Mouse (Mus musculus) left cerebral cortex, postnatal 14 days (tissue): ENCODE results near the gene Mfap2. TPM values are rescaled to one million over a fixed set of nuclear protein-coding genes. Genes with fewer than 3 reads are reported as not detected.
A peak's percentile ranks its signal among the peaks of the same experiment; 100 is the strongest.

ENCODE experiments used
- DNase-seq, 2 experiments: peaks; one replicate each; pipeline ENCODE4 v3.0.0; 2021 to 2022; ENCODE audit warnings: low spot score in 2 of 2, mixed read lengths in 1 of 2
- intact Hi-C: fragments of 180-260 bp; cut with DNase I; formaldehyde crosslinking; loops from one replicate; pipeline ENCODE4 v1.15.1; 2025
- total RNA-seq, 2 experiments: library from RNA; stranded (reverse); gene quantifications; 2 replicates each; pipeline ENCODE4 v1.2.3; 2021

Gene Mfap2
- total RNA-seq, 2 experiments from 2014 or later, result 9.5 to 10.5 TPM

- DNase-seq, result no peak
- intact Hi-C loops, result loop anchor here (2.0 kb wide), 1 partner anchor 15 kb away; no protein-coding TSS in a partner anchor
Measured at GRCm38 (mm10) chr4:141059616-141060425, 49.6 kb downstream of the Mfap2 start.

DNA sequence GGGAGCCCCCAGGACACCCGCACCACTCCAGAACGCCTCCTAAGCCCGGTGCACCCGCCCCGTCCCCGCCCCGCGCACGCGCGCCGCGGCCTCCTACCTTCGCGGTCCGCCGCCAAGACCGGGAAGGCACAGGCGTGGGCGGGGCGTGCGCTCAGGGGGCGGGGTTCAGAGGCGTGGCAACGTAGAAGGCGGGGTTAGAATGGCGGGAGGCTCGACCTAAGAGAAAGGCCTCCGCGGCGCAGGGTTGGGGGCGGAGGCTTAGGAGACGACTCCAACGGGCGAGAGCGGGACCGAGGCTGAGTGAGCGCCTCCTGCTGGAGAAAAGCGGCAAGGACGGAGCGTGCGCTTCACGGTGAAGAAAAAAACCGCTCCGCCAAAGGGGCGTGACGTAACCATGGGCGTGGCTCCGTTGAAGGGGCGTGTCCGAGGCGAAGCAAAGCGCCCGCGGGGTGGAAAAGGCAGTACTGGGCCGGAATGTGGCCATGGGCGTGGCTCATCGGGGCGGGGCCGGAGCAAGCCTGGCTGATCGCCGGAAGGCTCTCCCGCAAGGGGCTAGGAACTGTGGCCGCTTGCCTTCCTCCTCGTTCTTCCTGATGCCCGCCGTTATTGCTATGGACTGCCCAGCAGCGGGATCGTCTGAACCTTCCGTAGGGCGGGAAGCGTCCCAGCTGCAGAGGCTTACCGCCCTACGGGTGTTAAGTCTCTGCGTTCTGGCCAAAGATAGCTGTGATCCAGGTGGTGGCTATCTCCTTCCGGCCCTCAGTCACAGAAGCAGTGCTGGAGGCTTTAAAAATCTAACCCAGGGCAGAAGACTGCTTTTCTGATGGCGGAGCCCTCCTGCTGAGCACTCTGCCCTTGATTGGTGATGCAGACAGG, 50.4 kb downstream of the Mfap2 start, which contains the start of gene Crocc:
Crocc (minus strand) TSS at position 125 of the 876 bp plus-strand sequence.
- intact Hi-C loops, result loop anchor here (2.0 kb wide), 1 partner anchor 16 kb away; no protein-coding TSS in a partner anchor
- peak; percentile 98 to 99 for DNase-seq

- intact Hi-C loops, result no loop called here
- DNase-seq, result no peak
Measured at GRCm38 (mm10) chr4:141064104-141064659, 54.0 kb downstream of the Mfap2 start.

- intact Hi-C loops, result no loop called here
- peak; percentile 85 to 94 for DNase-seq
Measured at GRCm38 (mm10) chr4:141065123-141065522, 54.9 kb downstream of the Mfap2 start.

Other genes starting within 250 kb of the Mfap2 start
- gene Padi4, start 236.2 kb upstream of the Mfap2 start, total RNA-seq, result not detected
- gene Padi3, start 199.8 kb upstream of the Mfap2 start, total RNA-seq, result under 1 TPM in 1 of 2 experiments, not detected in 1; 0.11 TPM
- gene Padi1, start 164.6 kb upstream of the Mfap2 start, total RNA-seq, result not detected
- gene Padi2, start 104.1 kb upstream of the Mfap2 start, total RNA-seq, result 1 to 10 TPM; 5.7 to 8.1 TPM
- gene Sdhb, start 49.2 kb upstream of the Mfap2 start, total RNA-seq, result 100 to 1,000 TPM; 196 to 202 TPM
- gene Atp13a2, start 23.5 kb upstream of the Mfap2 start, total RNA-seq, result 100 to 1,000 TPM; 218 TPM
- gene Crocc, start 50.1 kb downstream of the Mfap2 start, total RNA-seq, result 10 to 100 TPM; 51.0 to 52.7 TPM
- gene Necap2, start 67.9 kb downstream of the Mfap2 start, total RNA-seq, result 10 to 100 TPM; 45.4 to 50.2 TPM
- under 1 TPM; 0.20 to 0.38 TPM for gene Spata21, start 77.9 kb downstream of the Mfap2 start, total RNA-seq
- gene Szrd1, start 129.4 kb downstream of the Mfap2 start, total RNA-seq, result 10 to 100 TPM; 43.8 to 48.6 TPM
- 10 to 100 TPM; 31.6 to 38.8 TPM for gene Fbxo42, start 137.5 kb downstream of the Mfap2 start, total RNA-seq
- 1 to 10 TPM; 2.6 to 3.7 TPM for gene Rsg1, start 203.5 kb downstream of the Mfap2 start, total RNA-seq
- gene Arhgef19, start 229.1 kb downstream of the Mfap2 start, total RNA-seq, result 10 to 100 TPM in 1 of 2 experiments, 1 to 10 TPM in 1; 9.2 to 10.5 TPM